Mouse (Mus musculus) erythroblast, embryonic 14.5 days (primary cell): ENCODE results near the gene Clrn1.

Experiments
- GATA1 ChIP-seq: IDR thresholded peaks from 2 replicates; pipeline ENCODE4 v1.6.1; 2012; ENCODE audit warnings: low read length, inconsistent platforms, mixed read lengths
- TAL1 ChIP-seq: IDR thresholded peaks from 3 replicates; pipeline ENCODE4 v1.6.1; 2012; ENCODE audit warnings: low read length, inconsistent platforms, mixed read lengths

- no peak for TF ChIP-seq GATA1
- TF ChIP-seq TAL1: no peak
Observed at GRCm38 (mm10) chr3:58808636-58809035, 76.5 kb downstream of the Clrn1 start.
